Mouse (Mus musculus): ENCODE measurements around the gene Slc22a6.

- TF ChIP-seq CTCF (IDR thresholded peaks at IDR 0.05; ENCODE audit: control insufficient read depth, insufficient read depth, insufficient replicate concordance, low read depth, low read length): no peak
- no peak for TF ChIP-seq POLR2A (IDR thresholded peaks at IDR 0.05; ENCODE audit: control insufficient read depth, low read depth, low read length)
Observed at GRCm38 (mm10) chr19:8664859-8665258, 47.0 kb downstream of the Slc22a6 start.
